Mouse (Mus musculus) CH12.LX (cell line): ENCODE results near the gene Cacnb4. TPM values are rescaled to one million over a fixed set of nuclear protein-coding genes. Genes with fewer than 3 reads are reported as not detected.

Experiments used
- DNase-seq: peaks from one replicate; pipeline ENCODE4 v3.0.0-alpha.2; 2013; ENCODE audit errors: extremely low read depth
- H3K27ac ChIP-seq: 2 replicates; pipeline ENCODE4 v1.5.1; 2012; ENCODE audit warnings: low read depth, mild to moderate bottlenecking, control low read depth, moderate library complexity; ENCODE audit not compliant: insufficient read depth
- H3K27me3 ChIP-seq: replicated peaks from 2 replicates; pipeline ENCODE3; 2012; ENCODE audit warnings: inconsistent platforms
- H3K36me3 ChIP-seq, 2 experiments: replicated peaks in 1 of 2; 2 replicates each; pipeline versions ENCODE3 to v1.6.1; 2012; ENCODE audit warnings: inconsistent platforms in 1 of 2, low read length in 1 of 2, mild to moderate bottlenecking in 1 of 2, mixed read lengths in 1 of 2, moderate library complexity in 1 of 2; ENCODE audit not compliant: control insufficient read depth in 1 of 2, insufficient read depth in 1 of 2
- H3K4me1 ChIP-seq, 2 experiments: 2 replicates each; pipeline ENCODE4 v1.6.1; 2012; ENCODE audit warnings: inconsistent platforms in 1 of 2, moderate library complexity in 1 of 2; ENCODE audit not compliant: insufficient read depth in 2 of 2, control insufficient read depth in 1 of 2
- H3K4me2 ChIP-seq: 2 replicates; pipeline ENCODE4 v1.6.1; 2012; ENCODE audit warnings: low read depth, mild to moderate bottlenecking, control low read depth; ENCODE audit not compliant: poor library complexity, insufficient read depth, severe bottlenecking
- H3K4me3 ChIP-seq, 3 experiments: fragments of 150-350 bp in 1 of 3; sonication (generic) in 1 of 3; replicated peaks in 1 of 3; 2 replicates each; pipeline versions ENCODE3 to v1.5.1; 2011 to 2012; ENCODE audit warnings: low read depth in 2 of 3, low read length in 2 of 3, mild to moderate bottlenecking in 2 of 3, moderate library complexity in 2 of 3, control low read depth in 1 of 3, improper control_type of control experiment in 1 of 3, inconsistent platforms in 1 of 3, mixed read lengths in 1 of 3; ENCODE audit not compliant: poor library complexity in 1 of 3
- H3K79me2 ChIP-seq: replicated peaks from 2 replicates; pipeline ENCODE4 v1.6.1; 2012; ENCODE audit warnings: mild to moderate bottlenecking, moderate library complexity; ENCODE audit not compliant: control insufficient read depth, poor library complexity, insufficient read depth, severe bottlenecking; ENCODE audit errors: extremely low read depth
- H3K9ac ChIP-seq: 2 replicates; pipeline ENCODE4 v1.6.1; 2012; ENCODE audit warnings: low read depth, mild to moderate bottlenecking, control low read depth, moderate library complexity; ENCODE audit not compliant: insufficient read depth
- H3K9me3 ChIP-seq: replicated peaks from 2 replicates; pipeline ENCODE3; 2012; ENCODE audit warnings: low read length, inconsistent platforms, mixed read lengths
- CHD2 ChIP-seq: IDR thresholded peaks from 2 replicates; pipeline ENCODE4 v1.6.1; 2011; ENCODE audit warnings: low read length, improper control_type of control experiment
- CTCF ChIP-seq, 2 experiments: IDR thresholded peaks in 1 of 2; conservative IDR thresholded peaks in 1 of 2; 2 replicates each; pipeline ENCODE4 v1.5.1; 2011 to 2012; ENCODE audit warnings: low read depth in 2 of 2, low read length in 2 of 2, improper control_type of control experiment in 1 of 2, inconsistent platforms in 1 of 2, mild to moderate bottlenecking in 1 of 2, moderate library complexity in 1 of 2
- EP300 ChIP-seq: IDR thresholded peaks from 2 replicates; pipeline ENCODE4 v1.6.1; 2011; ENCODE audit warnings: low read length, improper control_type of control experiment
- JUND ChIP-seq: conservative IDR thresholded peaks from 2 replicates; pipeline ENCODE4 v1.6.1; 2011; ENCODE audit warnings: low read depth, low read length, improper control_type of control experiment
- KAT2A ChIP-seq: IDR thresholded peaks from 2 replicates; pipeline ENCODE4 v1.6.1; 2012; ENCODE audit warnings: low read length, improper control_type of control experiment, inconsistent platforms; ENCODE audit not compliant: insufficient replicate concordance
- MAZ ChIP-seq: IDR thresholded peaks from 2 replicates; pipeline ENCODE4 v1.6.1; 2012; ENCODE audit warnings: low read depth, mild to moderate bottlenecking, inconsistent platforms, low read length, improper control_type of control experiment, moderate library complexity
- MXI1 ChIP-seq: IDR thresholded peaks from 2 replicates; pipeline ENCODE4 v1.6.1; 2011; ENCODE audit warnings: mild to moderate bottlenecking, low read depth, low read length, improper control_type of control experiment
- MYC ChIP-seq: IDR thresholded peaks from 2 replicates; pipeline ENCODE4 v1.6.1; 2011; ENCODE audit warnings: low read depth, mild to moderate bottlenecking, improper control_type of control experiment, low read length
- NELFE ChIP-seq: IDR thresholded peaks from 2 replicates; pipeline ENCODE4 v1.6.1; 2011; ENCODE audit warnings: low read depth, low read length, improper control_type of control experiment
- POLR2A ChIP-seq: IDR thresholded peaks from 2 replicates; pipeline ENCODE4 v1.6.1; 2011; ENCODE audit warnings: low read depth, mild to moderate bottlenecking, improper control_type of control experiment, low read length
- POLR2AphosphoS2 ChIP-seq: IDR thresholded peaks from 2 replicates; pipeline ENCODE4 v1.6.1; 2011; ENCODE audit warnings: low read depth, low read length, improper control_type of control experiment
- SIN3A ChIP-seq: IDR thresholded peaks from 2 replicates; pipeline ENCODE4 v1.6.1; 2012; ENCODE audit warnings: low read length, improper control_type of control experiment, inconsistent platforms
- SMC3 ChIP-seq: IDR thresholded peaks from 2 replicates; pipeline ENCODE4 v1.6.1; 2011; ENCODE audit warnings: low read depth, low read length, improper control_type of control experiment
- TBP ChIP-seq: conservative IDR thresholded peaks from 2 replicates; pipeline ENCODE4 v1.6.1; 2011; ENCODE audit warnings: low read depth, low read length, improper control_type of control experiment
- TCF12 ChIP-seq: IDR thresholded peaks from 2 replicates; pipeline ENCODE4 v1.6.1; 2014; ENCODE audit warnings: low read depth, mild to moderate bottlenecking, inconsistent platforms, low read length, improper control_type of control experiment
- USF2 ChIP-seq: conservative IDR thresholded peaks from 2 replicates; pipeline ENCODE4 v1.6.1; 2011; ENCODE audit warnings: low read depth, low read length, improper control_type of control experiment
- ZKSCAN1 ChIP-seq: IDR thresholded peaks from 2 replicates; pipeline ENCODE4 v1.6.1; 2012; ENCODE audit warnings: low read depth, inconsistent platforms, low read length, improper control_type of control experiment, borderline replicate concordance
- ZMIZ1 ChIP-seq: IDR thresholded peaks from 2 replicates; pipeline ENCODE4 v1.6.1; 2012; ENCODE audit warnings: low read depth, mild to moderate bottlenecking, inconsistent platforms, low read length, improper control_type of control experiment
- dilution Hi-C: fragments of 300-500 bp; cut with MboI; formaldehyde crosslinking; loops from 2 replicates; pipeline ENCODE4 v1.14.3; 2020; ENCODE audit warnings: low sequenced_read_pairs; ENCODE audit not compliant: extremely low pct_unique_long_range_greater_than_20kb, extremely low pct_ligation_motif_present
- in situ Hi-C: fragments of 300-500 bp; cut with MboI; formaldehyde crosslinking; loops from 3 replicates; pipeline ENCODE4 v1.14.3; 2019; ENCODE audit warnings: low sequenced_read_pairs, low pct_ligation_motif_present, low pct_unique_long_range_greater_than_20kb, mixed read lengths
- polyA plus RNA-seq: library from polyadenylated mRNA; unstranded; fragments of >175 nt; gene quantifications from 2 replicates; pipeline ENCODE4 v1.2.1, GENCODE M21; 2012; ENCODE audit warnings: low read depth; ENCODE audit not compliant: insufficient read length
- total RNA-seq, 2 experiments: library from RNA; depleted of rRNA; stranded (reverse); fragments of 300-350 nt in 1 of 2; fragments of >200 nt in 1 of 2; gene quantifications; 2 replicates each; pipeline ENCODE4 v1.2.3; 2012 to 2014

Cacnb4 gene
- total and polyA plus RNA-seq, 3 experiments, result 0.77 to 3.4 (median 1.5) TPM

- Histone ChIP-seq H3K27me3 (no peaks in the 10 kb centered on the region), H3K4me1 (peaks cover 0 to 16% of the 10 kb centered on the region in 2 experiments; a peak in 2 of 4 replicates), H3K9ac (no peak overlapping the region), H3K9me3 (no peaks in the 10 kb centered on the region), H3K79me2 (no peaks in the 10 kb centered on the region), H3K27ac (no peak overlapping the region), H3K36me3 (no peaks in the 10 kb centered on the region), H3K4me2 (no peak overlapping the region), H3K4me3 (no peak overlapping the region)
- dilution Hi-C loops (no loop called here), in situ Hi-C loops (no loop called here)
- DNase-seq, result no peak
- no peak for TF ChIP-seq JUND
- no peak for TF ChIP-seq USF2
- no peak for TF ChIP-seq KAT2A
Measured at GRCm38 (mm10) chr2:52541068-52541467, 135.6 kb downstream of the Cacnb4 start.

- Histone ChIP-seq H3K9ac (no peak overlapping the region), H3K79me2 (no peaks in the 10 kb centered on the region), H3K4me1 (peaks cover 0 to 16% of the 10 kb centered on the region in 2 experiments; a peak in 2 of 4 replicates)
- TF ChIP-seq POLR2AphosphoS2 (no peak), NELFE (no peak), MAZ (no peak), ZKSCAN1 (no peak), MYC (no peak), KAT2A (no peak), EP300 (no peak), TBP (no peak), POLR2A (no peak), CTCF (conservative IDR thresholded peaks at IDR 0.05 in 1 of 2, IDR thresholded peaks at IDR 0.05 in 1 of 2; ENCODE audit: low read depth in 2 of 2, low read length in 2 of 2) (no peak), MXI1 (no peak), CHD2 (no peak), ZMIZ1 (no peak)
- TF ChIP-seq, all 38 proteins: peak for 0
- H3K27me3 ChIP-seq, result no peaks in the 10 kb centered on the region
- no peak for DNase-seq
- no peak overlapping the region for H3K4me2 ChIP-seq
- no peak overlapping the region for H3K4me3 ChIP-seq
- in situ Hi-C loops, result no loop called here
- dilution Hi-C loops, result no loop called here
- no peak overlapping the region for H3K27ac ChIP-seq
- H3K36me3 ChIP-seq, result no peaks in the 10 kb centered on the region
- no peaks in the 10 kb centered on the region for H3K9me3 ChIP-seq
Measured at GRCm38 (mm10) chr2:52539318-52539717, 137.3 kb downstream of the Cacnb4 start.

GRCm38 (mm10) chr2:52537645-52538044, 139.0 kb downstream of the Cacnb4 start:
- Histone ChIP-seq H3K36me3 (no peaks in the 10 kb centered on the region), H3K9ac (no peak overlapping the region), H3K27me3 (no peaks in the 10 kb centered on the region), H3K4me3 (no peak overlapping the region), H3K4me1 (peaks cover 0 to 8% of the 10 kb centered on the region in 2 experiments; a peak in 2 of 4 replicates), H3K4me2 (no peak overlapping the region), H3K79me2 (no peaks in the 10 kb centered on the region), H3K9me3 (no peaks in the 10 kb centered on the region), H3K27ac (no peak overlapping the region)
- no peak for DNase-seq
- in situ Hi-C loops (no loop called here), dilution Hi-C loops (no loop called here)
- TF ChIP-seq SMC3, result no peak
- no peak for TF ChIP-seq SIN3A
- TF ChIP-seq POLR2A, result no peak
- TF ChIP-seq TCF12, result no peak
- TF ChIP-seq ZKSCAN1, result no peak
